Mouse (Mus musculus) left cerebral cortex, adult 8-10 months (tissue): ENCODE measurements around the gene Wnt9b. TPM values are rescaled to one million over a fixed set of nuclear protein-coding genes. Genes with fewer than 3 reads are reported as not detected.

Source experiments
- DNase-seq, 2 experiments: peaks; one replicate each; pipeline ENCODE4 v3.0.0; 2022; ENCODE audit warnings: low spot score in 2 of 2
- total RNA-seq, 4 experiments: library from RNA; stranded (reverse); gene quantifications; 2 replicates each; pipeline ENCODE4 v1.2.4; 2022

Gene Wnt9b
- total RNA-seq, 4 experiments from 2014 or later, result 0.14 to 0.39 (median 0.22) TPM

- no peak for DNase-seq
Observed at GRCm38 (mm10) chr11:103732306-103732705, 17.3 kb downstream of the Wnt9b start.

GRCm38 (mm10) chr11:103731594-103731993, 18.0 kb downstream of the Wnt9b start:
- no peak for DNase-seq

- DNase-seq, result no peak
Observed at GRCm38 (mm10) chr11:103729282-103729985, 20.2 kb downstream of the Wnt9b start.

GRCm38 (mm10) chr11:103724331-103724771, 25.3 kb downstream of the Wnt9b start:
- peak; percentile 17 to 57 for DNase-seq

DNA sequence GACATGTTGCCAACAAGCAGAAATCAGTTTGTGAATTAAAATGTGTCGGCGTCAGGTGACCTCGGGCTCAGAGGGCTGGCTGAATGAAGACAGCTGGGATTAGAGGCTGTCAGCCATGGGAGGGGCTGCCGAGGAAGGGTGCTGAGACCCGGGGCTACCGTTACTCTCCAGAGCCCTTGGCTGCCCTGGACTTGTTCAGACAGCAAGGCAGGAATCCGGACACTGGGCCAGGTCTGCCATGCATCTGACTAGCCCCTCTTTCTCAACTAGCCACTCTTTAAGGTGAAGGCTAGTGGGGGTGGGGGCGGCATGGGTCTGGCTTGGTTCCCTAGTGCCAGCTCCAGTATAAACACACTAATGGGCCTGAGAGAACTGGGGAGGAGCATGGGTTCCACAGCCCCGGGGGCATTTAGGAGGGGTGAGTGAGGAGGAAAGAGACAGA, 27.6 kb downstream of the Wnt9b start:
- no peak for DNase-seq

GRCm38 (mm10) chr11:103721468-103722039, 28.1 kb downstream of the Wnt9b start:
- DNase-seq, result no peak

GRCm38 (mm10) chr11:103719436-103719835, 30.2 kb downstream of the Wnt9b start:
- DNase-seq, result no peak

GRCm38 (mm10) chr11:103716971-103717370, 32.6 kb downstream of the Wnt9b start:
- no peak for DNase-seq

- no peak for DNase-seq
Observed at GRCm38 (mm10) chr11:103714074-103714473, 35.5 kb downstream of the Wnt9b start.

DNA sequence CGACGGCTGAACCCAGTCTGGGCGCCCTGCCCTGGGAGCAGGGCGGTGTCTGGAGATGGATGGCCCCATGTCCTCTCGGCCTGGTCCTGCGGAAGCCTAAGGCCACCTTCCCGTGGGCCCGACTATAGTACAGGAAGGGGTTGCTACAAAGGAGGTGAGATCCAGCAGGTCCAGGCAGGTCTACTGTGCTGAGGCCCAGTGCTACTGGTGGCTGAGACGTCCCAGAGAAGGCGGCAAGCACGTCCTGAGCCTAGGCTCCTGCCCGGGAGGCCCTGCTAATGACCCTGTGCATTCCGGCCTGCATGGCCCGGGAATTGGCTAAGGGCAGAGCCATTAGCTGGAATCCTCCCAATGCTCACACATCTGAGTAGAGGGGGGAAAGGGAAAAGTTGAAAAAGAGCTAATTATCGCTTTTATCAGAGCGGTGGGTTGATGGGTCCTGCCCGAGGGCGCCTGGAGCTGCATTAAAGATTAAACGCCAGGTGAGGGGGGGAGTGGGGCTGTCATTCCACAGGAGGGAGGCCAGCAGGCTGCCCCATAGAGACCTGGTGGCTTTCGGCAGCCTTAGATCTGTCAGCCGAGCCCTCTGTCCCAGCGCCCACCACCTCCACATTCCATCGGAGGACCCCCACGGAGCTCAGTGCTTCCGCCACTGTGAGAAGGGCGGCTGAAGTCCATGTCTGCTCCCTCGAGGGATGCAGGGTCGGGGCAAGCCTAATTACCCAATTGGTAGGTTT, 37.6 kb downstream of the Wnt9b start:
- no peak for DNase-seq

DNA sequence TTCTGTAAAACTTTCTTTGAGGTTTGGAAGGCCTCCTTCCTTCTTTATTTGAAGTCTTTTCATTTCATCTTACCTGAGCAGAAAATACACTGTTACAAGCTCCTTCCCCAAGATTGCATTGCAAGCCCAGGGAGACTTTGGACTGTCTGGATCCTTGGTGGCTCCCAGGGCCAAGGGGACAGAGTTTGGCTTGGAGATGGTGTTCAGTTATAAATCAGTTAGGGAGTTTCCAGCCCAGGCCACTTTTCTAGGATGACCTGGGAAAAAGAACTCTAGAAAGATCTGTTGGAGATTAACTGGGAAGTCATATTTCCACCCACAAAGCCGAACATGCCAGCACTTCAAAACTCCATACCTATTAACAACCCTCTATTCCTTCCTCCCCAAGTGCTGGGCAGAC, 39.6 kb downstream of the Wnt9b start:
- no peak for DNase-seq

DNA sequence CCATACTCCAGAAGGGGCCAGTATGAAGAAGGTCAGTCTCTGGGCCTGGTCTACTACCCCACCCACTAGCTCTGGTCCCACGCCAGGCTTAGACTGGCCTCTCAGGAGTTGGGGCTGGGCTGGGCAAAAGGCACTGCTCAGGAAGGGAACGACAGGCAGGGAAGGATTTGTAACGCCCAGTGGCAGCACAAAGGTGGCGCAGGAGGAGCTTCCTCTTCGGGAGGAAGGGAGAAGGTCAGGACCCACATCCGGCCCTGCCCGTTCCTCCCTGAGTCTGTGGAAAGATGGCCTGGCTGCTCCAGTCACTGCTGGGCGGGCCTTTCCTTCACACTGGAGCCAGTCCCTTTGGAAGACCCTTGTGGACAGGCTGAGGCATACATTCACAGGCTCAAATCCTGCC, 42.6 kb downstream of the Wnt9b start:
- no peak for DNase-seq

DNA sequence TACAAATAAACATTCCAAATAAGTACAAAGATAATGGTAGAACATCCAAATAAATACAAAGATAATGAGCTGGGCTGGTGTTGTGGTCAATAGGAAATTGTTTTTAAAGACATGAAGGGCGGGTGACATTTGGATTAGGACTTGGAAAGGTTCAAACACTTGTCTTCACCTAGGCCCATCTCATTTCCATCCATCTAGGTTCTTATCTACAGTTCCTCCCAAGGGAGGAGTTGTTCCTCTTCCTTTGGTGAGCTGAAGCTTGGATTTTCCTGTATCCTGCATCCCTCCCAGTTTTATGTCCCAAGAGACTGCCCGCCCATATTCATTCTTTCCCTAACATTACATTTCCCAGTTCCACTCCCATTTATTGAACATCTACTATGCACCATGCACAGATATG, 51.4 kb downstream of the Wnt9b start:
- no peak for DNase-seq

- DNase-seq, result peak; percentile 84 to 86
Observed at GRCm38 (mm10) chr11:103697565-103698176, 52.0 kb downstream of the Wnt9b start, which contains the start of gene Gosr2. Gosr2 (minus strand) TSS chr11:103697898.

DNA sequence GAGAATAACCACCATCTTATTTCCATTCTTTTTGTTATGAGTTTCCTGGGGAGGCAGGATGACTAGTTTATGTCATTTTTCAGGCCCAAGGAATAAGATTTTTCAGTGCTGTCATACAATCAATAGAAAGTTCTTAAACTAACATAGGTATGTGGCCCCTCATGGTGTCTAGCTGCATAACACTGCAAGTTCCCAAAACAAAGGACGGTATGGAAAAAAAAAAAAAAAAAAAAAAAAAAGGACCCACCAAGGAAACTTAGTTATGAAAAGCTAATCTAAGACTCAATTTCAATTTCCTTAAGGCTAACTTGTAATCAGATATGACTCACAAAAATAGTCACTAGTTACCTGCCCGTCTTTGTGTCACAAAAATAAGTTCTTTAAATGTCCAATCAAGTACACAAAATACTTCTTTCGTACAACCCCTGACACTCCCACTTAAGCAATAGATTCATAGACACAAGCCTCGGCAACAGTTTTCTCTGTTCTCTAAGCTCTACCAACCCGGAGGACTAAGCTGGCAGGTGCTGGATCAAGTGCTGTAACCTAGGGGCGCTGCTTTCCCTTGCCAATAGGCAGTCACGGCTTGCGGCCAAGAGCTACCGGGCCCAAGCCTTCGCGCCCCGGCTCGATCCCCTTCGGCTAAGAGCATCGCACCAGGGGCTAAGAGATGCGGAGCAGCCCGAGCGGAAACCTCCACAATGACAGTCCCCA, 52.6 kb downstream of the Wnt9b start:
- peak in 1 of 2 experiments; percentile 22 for DNase-seq

- no peak for DNase-seq
Observed at GRCm38 (mm10) chr11:103693241-103693640, 56.4 kb downstream of the Wnt9b start.

DNA sequence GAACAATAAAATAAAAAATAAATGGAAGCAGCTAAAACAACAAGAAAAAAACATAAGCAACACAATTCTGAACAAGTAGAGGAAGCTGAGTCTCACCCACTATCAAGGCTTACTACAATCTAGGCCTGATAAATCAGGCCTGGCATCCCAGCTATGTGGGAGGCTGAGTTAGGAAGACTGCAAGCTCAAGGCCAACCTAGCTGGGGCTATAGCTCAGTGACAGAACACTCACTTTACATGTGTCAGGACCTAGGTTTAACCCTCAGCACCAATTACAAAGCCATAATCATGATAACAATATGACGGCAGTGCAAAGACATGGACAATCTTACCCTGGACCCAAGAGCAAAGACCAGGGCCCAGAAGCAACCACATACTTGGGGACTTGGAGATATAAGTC, 58.6 kb downstream of the Wnt9b start:
- no peak for DNase-seq

DNA sequence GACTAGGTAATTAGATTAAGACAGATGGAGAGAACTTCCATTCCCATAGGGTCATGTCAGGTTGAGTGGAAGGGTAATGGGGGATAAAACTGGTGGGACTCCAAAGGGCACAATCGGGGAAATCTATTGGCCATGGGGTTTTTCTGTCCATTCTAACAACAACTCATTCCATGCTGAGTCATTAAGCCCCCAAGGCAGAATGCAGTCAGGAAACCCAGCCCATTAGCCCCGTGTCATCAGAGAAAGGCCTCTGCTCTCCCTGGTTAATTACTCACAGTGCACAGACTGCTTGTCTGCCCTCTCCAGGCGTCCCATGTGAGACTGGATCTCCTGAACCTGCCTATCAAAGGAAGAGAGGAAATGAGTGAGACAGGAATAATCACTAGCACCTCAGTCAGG, 60.6 kb downstream of the Wnt9b start:
- DNase-seq, result no peak

DNA sequence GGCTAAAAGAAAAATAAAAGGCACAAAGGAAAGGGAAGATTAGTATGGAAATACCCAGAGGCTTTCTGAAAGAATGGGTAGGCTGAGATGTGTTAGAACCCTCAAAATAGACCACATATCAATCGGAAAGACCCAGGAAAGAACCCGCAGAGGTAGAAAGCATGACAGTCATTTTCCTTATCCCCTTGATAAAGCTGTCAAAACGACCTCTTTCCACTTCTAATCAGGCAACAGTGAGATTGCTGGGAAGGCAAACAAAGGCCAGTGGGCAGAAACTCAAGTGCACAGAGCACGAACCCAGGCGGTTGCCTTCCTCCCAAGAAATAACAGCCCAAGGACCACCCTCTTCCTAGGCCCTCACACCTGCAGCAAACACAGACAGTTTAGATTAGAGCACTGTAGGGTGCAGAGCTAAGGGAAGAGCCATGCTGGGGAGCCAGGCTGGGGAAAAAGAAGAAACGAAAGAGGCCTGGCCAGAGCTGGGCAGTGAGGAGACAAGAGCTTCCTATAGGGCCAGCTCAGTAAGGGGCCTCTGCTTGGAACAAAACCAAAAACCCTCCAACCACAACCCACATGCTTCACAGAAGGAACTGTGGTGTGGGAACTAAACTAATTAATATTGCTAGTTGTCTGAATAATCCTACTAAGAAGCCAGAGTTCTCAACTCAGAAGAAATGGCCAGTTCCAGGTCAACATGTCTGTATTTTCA, 61.2 kb downstream of the Wnt9b start:
- no peak for DNase-seq

DNA sequence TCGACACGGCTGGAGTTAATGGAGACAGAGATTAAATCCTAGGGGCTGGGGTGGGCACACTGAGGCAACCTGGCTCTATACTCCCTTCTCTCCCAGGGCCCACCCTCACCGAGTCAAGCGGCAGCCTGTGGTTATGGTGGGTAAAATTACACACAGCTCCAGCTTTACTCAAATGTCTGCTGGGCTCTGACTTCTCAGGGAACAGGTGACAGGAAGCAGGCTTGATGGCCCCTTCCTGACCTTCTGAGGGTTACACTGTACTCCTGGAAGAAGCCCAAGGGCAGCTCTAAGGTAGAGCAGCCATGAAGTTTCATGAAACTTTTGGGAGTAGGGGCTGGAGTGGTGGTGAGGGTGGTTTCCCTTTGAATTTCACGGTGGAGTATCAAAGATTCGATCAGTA, 62.9 kb downstream of the Wnt9b start:
- no peak for DNase-seq
